12 mouse cellular contexts compared by ENCODE assay signal in the genomic region with DNA sequence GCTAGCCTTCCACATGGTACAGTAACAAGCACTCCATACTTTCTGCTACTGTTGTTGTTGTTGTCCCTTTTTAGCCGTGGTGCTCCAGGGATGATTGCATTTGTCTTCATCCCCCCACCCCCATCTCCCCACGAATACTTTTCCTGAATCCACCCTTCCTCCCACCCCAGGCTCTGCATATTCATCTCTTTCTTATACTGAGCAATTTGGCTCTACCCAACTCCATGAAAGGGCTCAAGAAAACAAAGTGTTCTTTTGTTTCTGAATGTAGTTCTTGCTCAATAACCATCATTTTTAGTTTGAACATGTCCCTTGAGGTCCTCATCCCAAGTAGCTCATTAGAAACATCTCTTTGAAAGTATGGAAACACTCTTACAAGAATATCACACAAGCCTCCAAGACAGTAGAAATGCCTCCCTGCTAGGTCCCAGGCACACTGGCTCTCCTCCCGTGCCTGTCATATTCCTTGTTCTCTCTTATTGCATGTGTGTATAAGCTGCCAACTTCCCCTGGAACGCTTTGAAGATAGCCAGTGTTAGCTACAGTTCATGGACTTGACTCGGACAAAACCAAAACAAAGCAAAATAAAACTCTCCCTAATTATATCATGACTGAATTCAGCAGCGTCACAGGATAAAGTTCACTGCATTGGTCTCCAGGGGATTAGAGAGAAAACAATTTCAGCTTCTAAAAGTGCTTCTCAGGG. TPM values are rescaled to one million over a fixed set of nuclear protein-coding genes. Genes with fewer than 3 reads are reported as not detected.
DNase-seq lines count a peak whose midpoint lies in the region; ATAC-seq lines count a peak whose summit lies in the region.
"Had no signal": no experiment of that assay in that cellular context is flagged by ENCODE, and none has a peak within 500 bp of the region (broad histone marks: within the 10 kb centered on the region; RNA-seq: fewer than 3 reads in every experiment).

No protein-coding gene starts in this region.

- H3K4me2 ChIP-seq in forebrain, embryonic 14.5 days (ENCODE audit: low read length), result no peak overlapping the region
- H3K4me2 ChIP-seq in intestine, embryonic 15.5 days (replicated peaks), result no peak overlapping the region
- H3K4me2 ChIP-seq: embryonic facial prominence, embryonic 13.5 days; limb, embryonic 12.5 days had no signal

- no peaks in the 10 kb centered on the region for H3K9me3 ChIP-seq in forebrain, embryonic 14.5 days (replicated peaks; ENCODE audit: control insufficient read depth, low read length)
- H3K9me3 ChIP-seq in intestine, embryonic 15.5 days, result no peaks in the 10 kb centered on the region
- H3K9me3 ChIP-seq: embryonic facial prominence, embryonic 13.5 days; limb, embryonic 12.5 days had no signal

- H3K4me1 ChIP-seq in forebrain, embryonic 14.5 days (ENCODE audit: control insufficient read depth, insufficient read depth, low read length), result peaks cover 10% of the 10 kb centered on the region
- H3K4me1 ChIP-seq in intestine, embryonic 15.5 days (replicated peaks), result no peaks in the 10 kb centered on the region

- no peak overlapping the region for H3K9ac ChIP-seq in forebrain, embryonic 14.5 days (ENCODE audit: low read length)
- H3K9ac ChIP-seq in intestine, embryonic 15.5 days, result no peak overlapping the region
- H3K9ac ChIP-seq: embryonic facial prominence, embryonic 13.5 days; limb, embryonic 12.5 days had no signal

- 8% methylated on average over 6 of the region's 6 CpGs for WGBS in forebrain, embryonic 14.5 days
- WGBS in intestine, embryonic 15.5 days, result 47% methylated on average over 6 of the region's 6 CpGs

- H3K36me3 ChIP-seq in forebrain, embryonic 14.5 days (ENCODE audit: control insufficient read depth, insufficient read depth, low read length), result no peaks in the 10 kb centered on the region
- H3K36me3 ChIP-seq in intestine, embryonic 15.5 days, result no peaks in the 10 kb centered on the region
- H3K36me3 ChIP-seq: embryonic facial prominence, embryonic 13.5 days; limb, embryonic 12.5 days had no signal

- no peak overlapping the region for H3K27ac ChIP-seq in forebrain, embryonic 14.5 days (ENCODE audit: low read depth, low read length)
- H3K27ac ChIP-seq in intestine, embryonic 15.5 days, result no peak overlapping the region
- H3K27ac ChIP-seq: embryonic facial prominence, embryonic 13.5 days; limb, embryonic 12.5 days had no signal

- ATAC-seq in forebrain, embryonic 14.5 days, result peak; percentile 54; the same call in 1 of the 2 replicates
- ATAC-seq in intestine, embryonic 15.5 days, result no peak

- peak; percentile 47 for DNase-seq in kidney, adult 9 months
- no peak for DNase-seq in kidney, adult 11 months
- peak; percentile 24 for DNase-seq in forebrain, embryonic 14.5 days (ENCODE audit: low spot score)
- DNase-seq in heart, adult 8-10 months (ENCODE audit: low spot score), result peak; percentile 42
- DNase-seq in lung, postnatal 25 days (ENCODE audit: low spot score), result peak; percentile 42
- DNase-seq in right cerebral cortex, postnatal 4 days, result no peak
- DNase-seq: cerebellum, adult 2 months; right cerebral cortex, adult 18-20 months; thymus, postnatal 25 days had no signal

- no peak overlapping the region for H3K4me3 ChIP-seq in forebrain, embryonic 14.5 days (ENCODE audit: low read depth, low read length)
- H3K4me3 ChIP-seq in intestine, embryonic 15.5 days (replicated peaks), result no peak overlapping the region
- H3K4me3 ChIP-seq: embryonic facial prominence, embryonic 13.5 days; limb, embryonic 12.5 days had no signal

- no peaks in the 10 kb centered on the region for H3K27me3 ChIP-seq in forebrain, embryonic 14.5 days (replicated peaks; ENCODE audit: control insufficient read depth, insufficient read depth, low read length)
- H3K27me3 ChIP-seq in intestine, embryonic 15.5 days (replicated peaks), result no peaks in the 10 kb centered on the region
- H3K27me3 ChIP-seq: embryonic facial prominence, embryonic 13.5 days; limb, embryonic 12.5 days had no signal

RNA-seq across cellular contexts. Expression of a gene that starts 59.7 kb away (rescaled TPM):
- polyA plus RNA-seq in forebrain, embryonic 14.5 days (2014; fragmentation: Nextera tagmentation; extraction: Ambion mirVana), result 26.4 and 27.2 TPM in 2 replicates
- 10 to 100 TPM; 36.5 to 41.8 (median 38.1) TPM for total RNA-seq in heart, adult 8-10 months (2022)
- 39.8 and 47.4 TPM in 2 replicates for polyA plus RNA-seq in intestine, embryonic 15.5 days (2015; fragmentation: Nextera tagmentation; extraction: Ambion mirVana)

Comparison
In these comparisons a context has a peak if more than half of its experiments do, and no peak if none do; other contexts are left out.
1. DNase-seq: peak in kidney, adult 9 months (single experiment), forebrain, embryonic 14.5 days (single experiment), heart, adult 8-10 months (single experiment) and lung, postnatal 25 days (single experiment); none in kidney, adult 11 months (single experiment) and right cerebral cortex, postnatal 4 days (single experiment).